Comparison of ENCODE assay signal across 9 mouse cellular contexts in the genomic region with DNA sequence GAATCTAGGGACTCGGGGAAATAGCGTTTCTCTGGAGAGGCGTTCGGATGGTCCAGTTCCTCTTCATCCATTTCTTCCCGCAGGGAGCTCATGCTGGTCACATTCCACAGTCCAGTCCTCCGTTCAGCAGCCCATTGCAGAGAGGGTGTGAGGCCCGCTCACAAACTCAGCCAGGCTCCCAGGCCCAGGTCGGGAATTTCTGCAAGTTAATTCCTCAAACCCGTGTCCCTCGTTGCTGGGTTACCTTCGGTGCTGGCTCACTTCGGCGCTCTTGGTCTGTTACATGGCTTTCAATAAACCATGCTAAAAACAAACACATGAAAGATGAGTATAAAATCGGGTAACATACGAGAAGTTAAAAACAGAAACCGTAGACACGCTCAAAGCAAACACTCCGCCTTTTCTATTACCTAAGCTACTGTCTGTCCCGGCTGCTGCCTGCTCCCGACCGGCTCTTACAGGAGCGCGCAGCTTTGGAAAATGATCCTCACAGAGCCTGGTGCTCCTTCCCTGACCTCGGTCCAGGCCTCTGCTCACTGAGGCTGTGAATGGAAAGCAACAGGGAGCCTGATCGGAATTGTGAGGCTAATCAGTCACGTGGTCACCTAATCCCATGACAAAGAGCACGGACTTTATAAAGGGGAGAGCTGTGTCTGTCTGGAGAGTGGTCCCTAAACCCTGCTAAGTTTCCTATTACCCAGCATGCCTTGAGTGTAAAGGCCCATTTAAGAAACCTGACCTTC. TPM values are rescaled to one million over a fixed set of nuclear protein-coding genes. Genes with fewer than 3 reads are reported as not detected.
DNase-seq lines count a peak whose midpoint lies in the region; ATAC-seq lines count a peak whose summit lies in the region.
"Had no signal": no experiment of that assay in that cellular context is flagged by ENCODE, and none has a peak within 500 bp of the region (broad histone marks: within the 10 kb centered on the region; RNA-seq: fewer than 3 reads in every experiment).

No protein-coding gene starts in this region.

- H3K4me3 ChIP-seq in embryonic facial prominence, embryonic 13.5 days = peak overlapping the region; percentile 23
- H3K4me3 ChIP-seq in kidney, embryonic 15.5 days (replicated peaks) = peak overlapping the region; percentile 6
- H3K4me3 ChIP-seq in neural tube, embryonic 11.5 days (ENCODE audit: low read depth, low read length) = peak overlapping the region; percentile 30

- peak; percentile 30 to 44 for DNase-seq in layer of hippocampus, adult 18-20 months (ENCODE audit: low spot score in 2 of 2)
- no peak for DNase-seq in layer of hippocampus, adult 9-10 months (ENCODE audit: low spot score)
- peak; percentile 79 for DNase-seq in neural tube, embryonic 11.5 days (ENCODE audit: low spot score)
- no peak for DNase-seq in spleen, postnatal 36 days (ENCODE audit: low spot score in 2 of 2)
- no peak for DNase-seq in natural killer cell, adult 2 months (ENCODE audit: low spot score in 2 of 2)

- WGBS in embryonic facial prominence, embryonic 13.5 days = 4% methylated on average over 27 of the region's 27 CpGs
- 15% methylated on average over 27 of the region's 27 CpGs for WGBS in kidney, embryonic 15.5 days
- 5% methylated on average over 27 of the region's 27 CpGs for WGBS in neural tube, embryonic 11.5 days

- H3K27ac ChIP-seq in embryonic facial prominence, embryonic 13.5 days = peak overlapping the region; percentile 33; the same call in 1 of the 2 replicates
- H3K27ac ChIP-seq in kidney, embryonic 15.5 days = no peak overlapping the region
- peak overlapping the region; percentile 84 for H3K27ac ChIP-seq in neural tube, embryonic 11.5 days (ENCODE audit: low read depth, low read length)

- no peaks in the 10 kb centered on the region for H3K27me3 ChIP-seq in embryonic facial prominence, embryonic 13.5 days
- no peaks in the 10 kb centered on the region for H3K27me3 ChIP-seq in kidney, embryonic 15.5 days
- H3K27me3 ChIP-seq in neural tube, embryonic 11.5 days (ENCODE audit: control insufficient read depth, insufficient read depth, low read length) = no peaks in the 10 kb centered on the region
- H3K27me3 ChIP-seq: Patski had no signal

- peaks cover 18% of the 10 kb centered on the region for H3K4me1 ChIP-seq in embryonic facial prominence, embryonic 13.5 days
- peaks cover 14% of the 10 kb centered on the region for H3K4me1 ChIP-seq in kidney, embryonic 15.5 days
- H3K4me1 ChIP-seq in neural tube, embryonic 11.5 days (ENCODE audit: control insufficient read depth, insufficient read depth, low read length) = 0 out of 2 replicates have a peak, but pooled peaks cover 5% of the 10 kb centered on the region

- peak overlapping the region; percentile 52 for H3K4me2 ChIP-seq in embryonic facial prominence, embryonic 13.5 days
- peak overlapping the region; percentile 47 for H3K4me2 ChIP-seq in kidney, embryonic 15.5 days
- H3K4me2 ChIP-seq in neural tube, embryonic 11.5 days (ENCODE audit: low read depth) = peak overlapping the region; percentile 56

- no peaks in the 10 kb centered on the region for H3K9me3 ChIP-seq in embryonic facial prominence, embryonic 13.5 days
- no peaks in the 10 kb centered on the region for H3K9me3 ChIP-seq in kidney, embryonic 15.5 days (replicated peaks)
- no peaks in the 10 kb centered on the region for H3K9me3 ChIP-seq in neural tube, embryonic 11.5 days (ENCODE audit: control insufficient read depth, low read length)

- peak; percentile 68; the same call in 1 of the 2 replicates for ATAC-seq in embryonic facial prominence, embryonic 13.5 days (ENCODE audit: insufficient number of reproducible peaks, insufficient read depth, low FRiP score, low TSS enrichment, low read depth)
- peak; percentile 69 for ATAC-seq in kidney, embryonic 15.5 days (replicated peaks; ENCODE audit: low FRiP score)
- ATAC-seq in neural tube, embryonic 11.5 days (ENCODE audit: insufficient read depth, low FRiP score, low TSS enrichment) = peak; percentile 94
- ATAC-seq in activated CD4-positive, CD25-positive, alpha-beta regulatory T cell, adult 4 months = no peak
- ATAC-seq: Patski had no signal

- peak overlapping the region; percentile 55 for H3K9ac ChIP-seq in embryonic facial prominence, embryonic 13.5 days
- no peak overlapping the region for H3K9ac ChIP-seq in kidney, embryonic 15.5 days
- peak overlapping the region; percentile 43 for H3K9ac ChIP-seq in neural tube, embryonic 11.5 days (ENCODE audit: low read length)

- no peaks in the 10 kb centered on the region for H3K36me3 ChIP-seq in embryonic facial prominence, embryonic 13.5 days
- no peaks in the 10 kb centered on the region for H3K36me3 ChIP-seq in kidney, embryonic 15.5 days
- H3K36me3 ChIP-seq in neural tube, embryonic 11.5 days (ENCODE audit: control insufficient read depth, insufficient read depth, low read length) = no peaks in the 10 kb centered on the region

RNA-seq across cellular contexts. Expression of a gene that starts 16.9 kb away (rescaled TPM):
- total RNA-seq in layer of hippocampus, adult 18-20 months (2021) = 1 to 10 TPM; 2.2 to 2.8 TPM
- 0.20 and 1.2 TPM in 2 replicates for polyA plus RNA-seq in embryonic facial prominence, embryonic 13.5 days (2015; fragmentation: Nextera tagmentation; extraction: Ambion mirVana)
- 0.23 and 0.37 TPM in 2 replicates for polyA plus RNA-seq in kidney, embryonic 15.5 days (2015; fragmentation: Nextera tagmentation; extraction: Ambion mirVana)
- 0.70 and 1.2 TPM in 2 replicates for polyA plus RNA-seq in neural tube, embryonic 11.5 days (2014; fragmentation: Nextera tagmentation; extraction: Ambion mirVana)
- not detected for polyA plus RNA-seq in activated CD4-positive, CD25-positive, alpha-beta regulatory T cell, adult 4 months (2017; shearing (Covaris generic))

RNA-seq across cellular contexts. Expression of a gene that starts 22.7 kb away (rescaled TPM):
- 10 to 100 TPM; 35.4 to 36.5 TPM for total RNA-seq in layer of hippocampus, adult 18-20 months (2021)
- polyA plus RNA-seq in embryonic facial prominence, embryonic 13.5 days (2015; fragmentation: Nextera tagmentation; extraction: Ambion mirVana) = 15.6 and 16.4 TPM in 2 replicates
- polyA plus RNA-seq in kidney, embryonic 15.5 days (2015; fragmentation: Nextera tagmentation; extraction: Ambion mirVana) = 19.7 and 21.3 TPM in 2 replicates
- polyA plus RNA-seq in neural tube, embryonic 11.5 days (2014; fragmentation: Nextera tagmentation; extraction: Ambion mirVana) = 47.5 and 52.7 TPM in 2 replicates
- 10 to 100 TPM in 1 of 2 experiments, 1 to 10 TPM in 1; 8.3 to 10.4 TPM for polyA plus RNA-seq in activated CD4-positive, CD25-positive, alpha-beta regulatory T cell, adult 4 months (2017; shearing (Covaris generic))

RNA-seq across cellular contexts. Expression of a gene that starts 49.9 kb away (rescaled TPM):
- total RNA-seq in layer of hippocampus, adult 18-20 months (2021) = 10 to 100 TPM; 18.4 to 19.1 TPM
- 36.4 TPM in 2 replicates for polyA plus RNA-seq in embryonic facial prominence, embryonic 13.5 days (2015; fragmentation: Nextera tagmentation; extraction: Ambion mirVana)
- 30.3 and 30.7 TPM in 2 replicates for polyA plus RNA-seq in kidney, embryonic 15.5 days (2015; fragmentation: Nextera tagmentation; extraction: Ambion mirVana)
- polyA plus RNA-seq in neural tube, embryonic 11.5 days (2014; fragmentation: Nextera tagmentation; extraction: Ambion mirVana) = 40.7 and 43.6 TPM in 2 replicates
- polyA plus RNA-seq in activated CD4-positive, CD25-positive, alpha-beta regulatory T cell, adult 4 months (2017; shearing (Covaris generic)) = 10 to 100 TPM; 22.5 to 36.3 TPM

RNA-seq across cellular contexts. Expression of a gene that starts 50.6 kb away (rescaled TPM):
- total RNA-seq in layer of hippocampus, adult 18-20 months (2021) = 10 to 100 TPM; 64.7 to 67.8 TPM
- polyA plus RNA-seq in embryonic facial prominence, embryonic 13.5 days (2015; fragmentation: Nextera tagmentation; extraction: Ambion mirVana) = 190 and 212 TPM in 2 replicates
- 189 and 201 TPM in 2 replicates for polyA plus RNA-seq in kidney, embryonic 15.5 days (2015; fragmentation: Nextera tagmentation; extraction: Ambion mirVana)
- 156 and 159 TPM in 2 replicates for polyA plus RNA-seq in neural tube, embryonic 11.5 days (2014; fragmentation: Nextera tagmentation; extraction: Ambion mirVana)
- 100 to 1,000 TPM; 196 to 216 TPM for polyA plus RNA-seq in activated CD4-positive, CD25-positive, alpha-beta regulatory T cell, adult 4 months (2017; shearing (Covaris generic))

Comparison
In these comparisons a context has a peak if more than half of its experiments do, and no peak if none do; other contexts are left out.
1. DNase-seq: peak in layer of hippocampus, adult 18-20 months (2 of 2) and neural tube, embryonic 11.5 days (single experiment); none in layer of hippocampus, adult 9-10 months (single experiment), spleen, postnatal 36 days (0 of 2) and natural killer cell, adult 2 months (0 of 2).
2. Peak in every context shown above with its lines, with median percentiles within 50 percentile points of each other: H3K4me2 ChIP-seq and H3K4me3 ChIP-seq.